Mouse (Mus musculus) stomach, postnatal 0 days (tissue): Measurements from ENCODE around the gene Fam129a. TPM values are rescaled to one million over a fixed set of nuclear protein-coding genes. Genes with fewer than 3 reads are reported as not detected.

Experiments used
- ATAC-seq: fragments of 200-750 bp; cut with Nextera tagmentation; 2 replicates; pipeline ENCODE4 v1.8.0; 2017; ENCODE audit not compliant: low FRiP score, low TSS enrichment
- DNase-seq: peaks from one replicate; pipeline ENCODE4 v3.0.0-alpha.2; 2016; ENCODE audit warnings: low spot score
- H3K27ac ChIP-seq: fragments of 300-500 bp; sonication (generic); replicated peaks from 2 replicates; pipeline ENCODE4 v1.5.1; 2014; ENCODE audit warnings: mild to moderate bottlenecking, control low read depth
- H3K27me3 ChIP-seq: fragments of 300-500 bp; sonication (generic); 2 replicates; pipeline ENCODE4 v1.6.1; 2014; ENCODE audit warnings: low read length; ENCODE audit not compliant: control insufficient read depth, insufficient read depth
- H3K36me3 ChIP-seq: fragments of 300-500 bp; sonication (generic); 2 replicates; pipeline ENCODE4 v1.6.1; 2014; ENCODE audit warnings: low read length, mixed read lengths; ENCODE audit not compliant: control insufficient read depth, insufficient read depth
- H3K4me1 ChIP-seq: fragments of 300-500 bp; sonication (generic); replicated peaks from 2 replicates; pipeline ENCODE4 v1.6.1; 2014; ENCODE audit warnings: antibody characterized with exemption; ENCODE audit not compliant: control insufficient read depth, insufficient read depth
- H3K4me2 ChIP-seq: fragments of 300-500 bp; sonication (generic); replicated peaks from 2 replicates; pipeline ENCODE4 v1.6.1; 2014; ENCODE audit warnings: low read depth, mild to moderate bottlenecking, control low read depth, moderate library complexity
- H3K4me3 ChIP-seq: fragments of 300-500 bp; sonication (generic); 2 replicates; pipeline ENCODE4 v1.5.1; 2014; ENCODE audit warnings: low read depth, low read length, control low read depth
- H3K9ac ChIP-seq: fragments of 300-500 bp; sonication (generic); 2 replicates; pipeline ENCODE4 v1.6.1; 2014; ENCODE audit warnings: mild to moderate bottlenecking, low read length, control low read depth, mixed read lengths
- H3K9me3 ChIP-seq: fragments of 300-500 bp; sonication (generic); 2 replicates; pipeline ENCODE4 v1.6.1; 2016; ENCODE audit warnings: low read length; ENCODE audit not compliant: control insufficient read depth
- CTCF ChIP-seq: IDR thresholded peaks from 2 replicates; pipeline ENCODE4 v1.5.1; 2016; ENCODE audit warnings: antibody characterized with exemption, low read depth, mild to moderate bottlenecking, moderate library complexity
- EP300 ChIP-seq: optimal IDR thresholded peaks from 2 replicates; pipeline ENCODE3; 2016; ENCODE audit warnings: antibody characterized with exemption
- WGBS: fragments of 180-500 bp; shearing (Covaris S2); extraction: QIAGEN DNeasy Blood & Tissue Kit; methylation state at CpG from one replicate; pipeline ENCODE4 v1.1.7; 2014; 5-methylcytosine and 5-hydroxymethylcytosine counted together
- polyA plus RNA-seq: library from polyadenylated mRNA; unstranded; fragments of >200 nt; fragmentation: Nextera tagmentation; extraction: Ambion mirVana; gene quantifications from 2 replicates; pipeline ENCODE4 v1.2.1, GENCODE M21; 2015

Fam129a gene
- polyA plus RNA-seq, 1 experiment from 2014 or later: 23.5 TPM

DNA sequence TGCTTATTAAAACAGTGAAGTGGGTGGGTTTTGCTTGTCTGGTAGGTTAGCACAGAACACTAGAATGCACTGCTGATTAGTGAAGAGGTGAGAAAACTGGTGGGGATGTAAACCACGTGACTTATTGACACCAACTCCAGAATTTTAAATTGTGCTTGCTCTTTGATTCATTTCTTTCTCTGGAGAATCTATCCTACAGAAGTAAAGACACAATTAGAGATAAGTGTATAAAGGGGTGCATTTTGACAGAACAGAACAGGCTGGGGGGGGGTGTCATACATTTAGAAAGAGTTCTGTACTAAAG lies 185.4 kb downstream of the Fam129a start:
- H3K9me3 ChIP-seq: no peaks in the 10 kb centered on the region
- no peaks in the 10 kb centered on the region for H3K27me3 ChIP-seq
- TF ChIP-seq CTCF (no peak), EP300 (no peak)
- H3K36me3 ChIP-seq: 0 out of 2 replicates have a peak, but pooled peaks cover 3% of the 10 kb centered on the region
- 22% methylated on average over 1 of the region's 1 CpGs for WGBS
- H3K4me3 ChIP-seq: peak overlapping the region; percentile 94
- ATAC-seq (no peak), DNase-seq (no peak)
- H3K9ac ChIP-seq: peak overlapping the region; percentile 80; the same call in 1 of the 2 replicates
- no peak overlapping the region for H3K27ac ChIP-seq
- H3K4me1 ChIP-seq: no peaks in the 10 kb centered on the region
- peak overlapping the region; percentile 93 for H3K4me2 ChIP-seq

GRCm38 (mm10) chr1:151758301-151758700 lies 187.3 kb downstream of the Fam129a start:
- H3K27me3 ChIP-seq: no peaks in the 10 kb centered on the region
- 77% methylated on average over 6 of the region's 6 CpGs for WGBS
- TF ChIP-seq EP300: no peak
- no peak for TF ChIP-seq CTCF

GRCm38 (mm10) chr1:151758991-151759390 lies 188.0 kb downstream of the Fam129a start:
- H3K4me3 ChIP-seq: no peak overlapping the region
- no peak overlapping the region for H3K27ac ChIP-seq

More at GRCm38 (mm10) chr1:151758301-151758700, 187.3 kb downstream of the Fam129a start:
- Histone ChIP-seq H3K27ac (no peak overlapping the region), H3K4me3 (no peak overlapping the region), H3K4me2 (no peak overlapping the region), H3K36me3 (0 out of 2 replicates have a peak, but pooled peaks cover 5% of the 10 kb centered on the region), H3K9me3 (no peaks in the 10 kb centered on the region), H3K9ac (no peak overlapping the region), H3K4me1 (no peaks in the 10 kb centered on the region)
- ATAC-seq: no peak
- no peak for DNase-seq

DNA sequence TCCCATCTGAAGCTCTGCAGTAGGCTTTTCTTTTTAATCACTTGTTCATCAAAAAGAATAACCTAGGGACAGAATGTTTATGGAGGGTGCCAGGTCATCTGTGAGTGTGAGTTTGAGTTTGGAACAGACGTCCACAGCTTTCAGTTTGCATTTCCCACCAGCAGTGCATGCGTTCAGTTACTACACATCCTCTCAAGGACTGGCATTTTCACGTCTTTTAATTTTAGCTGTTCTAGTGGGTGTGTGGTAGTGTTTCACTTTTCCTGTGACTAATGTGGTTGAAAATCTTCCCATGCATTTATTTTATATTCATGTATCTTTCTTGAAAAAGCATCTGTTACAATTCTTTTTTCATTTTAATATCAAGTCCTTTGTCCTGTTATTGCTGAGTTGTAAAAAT lies 193.2 kb downstream of the Fam129a start:
- Histone ChIP-seq H3K4me2 (no peak overlapping the region), H3K27me3 (no peaks in the 10 kb centered on the region), H3K9ac (no peak overlapping the region), H3K9me3 (no peaks in the 10 kb centered on the region), H3K4me3 (no peak overlapping the region), H3K27ac (no peak overlapping the region), H3K36me3 (0 out of 2 replicates have a peak, but pooled peaks cover 5% of the 10 kb centered on the region), H3K4me1 (no peaks in the 10 kb centered on the region)
- ATAC-seq (no peak), DNase-seq (no peak)
- TF ChIP-seq CTCF (no peak), EP300 (no peak)
- WGBS: 71% methylated on average over 3 of the region's 3 CpGs

More at GRCm38 (mm10) chr1:151758991-151759390, 188.0 kb downstream of the Fam129a start:
- Histone ChIP-seq H3K4me2 (no peak overlapping the region), H3K36me3 (0 out of 2 replicates have a peak, but pooled peaks cover 5% of the 10 kb centered on the region), H3K4me1 (no peaks in the 10 kb centered on the region), H3K9me3 (no peaks in the 10 kb centered on the region), H3K27me3 (no peaks in the 10 kb centered on the region), H3K9ac (no peak overlapping the region)
- ATAC-seq (no peak), DNase-seq (no peak)
- TF ChIP-seq CTCF (no peak), EP300 (no peak)
- WGBS: 77% methylated on average over 2 of the region's 2 CpGs

DNA sequence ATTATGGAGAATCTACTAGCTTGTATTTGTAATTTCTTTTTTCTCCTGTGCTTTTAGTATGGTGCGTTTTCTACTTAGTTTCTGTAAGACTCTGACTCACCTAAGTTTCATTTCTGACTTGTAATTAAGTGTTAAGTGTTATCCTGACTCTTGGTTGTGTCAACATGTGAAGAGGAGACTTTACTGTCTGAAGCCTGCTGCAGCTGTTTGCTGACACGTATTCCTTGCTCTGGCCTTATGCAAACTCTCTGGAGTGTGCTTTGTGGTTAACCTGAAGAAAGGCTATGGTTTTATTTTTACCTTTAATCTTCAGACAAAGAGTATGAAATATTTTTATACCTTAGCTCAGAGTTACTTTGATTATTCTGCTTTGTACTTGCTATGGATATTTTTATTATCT lies 195.2 kb downstream of the Fam129a start:
- Histone ChIP-seq H3K4me3 (no peak overlapping the region), H3K4me1 (no peaks in the 10 kb centered on the region), H3K9me3 (no peaks in the 10 kb centered on the region), H3K36me3 (0 out of 2 replicates have a peak, but pooled peaks cover 6% of the 10 kb centered on the region), H3K9ac (no peak overlapping the region), H3K4me2 (no peak overlapping the region), H3K27me3 (no peaks in the 10 kb centered on the region), H3K27ac (no peak overlapping the region)
- DNase-seq (no peak), ATAC-seq (no peak)
- WGBS: 68% methylated on average over 2 of the region's 2 CpGs
- TF ChIP-seq EP300 (no peak), CTCF (no peak)

- H3K4me2 ChIP-seq: no peak overlapping the region
- TF ChIP-seq EP300 (no peak), CTCF (peak; percentile 59)
- 57% methylated on average over 3 of the region's 3 CpGs for WGBS
Observed at GRCm38 (mm10) chr1:151766976-151767654, 196.1 kb downstream of the Fam129a start.

More at GRCm38 (mm10) chr1:151766976-151767654, 196.1 kb downstream of the Fam129a start:
- H3K9ac ChIP-seq: no peak overlapping the region
- no peaks in the 10 kb centered on the region for H3K4me1 ChIP-seq
- ATAC-seq (no peak), DNase-seq (no peak)
- H3K4me3 ChIP-seq: no peak overlapping the region
- no peaks in the 10 kb centered on the region for H3K9me3 ChIP-seq
- no peaks in the 10 kb centered on the region for H3K27me3 ChIP-seq
- H3K27ac ChIP-seq: no peak overlapping the region
- H3K36me3 ChIP-seq: 0 out of 2 replicates have a peak, but pooled peaks cover 6% of the 10 kb centered on the region
